Mouse (Mus musculus) megakaryocyte, embryonic 14.5 days (primary cell): ENCODE measurements at regions not wholly inside any gene's neighbourhood (a gene's known extent, or its start where the extent isn't known, plus 50 kb on each side); places are given as distances from the start of the nearest gene placed in this dataset.

Experiments
- FLI1 ChIP-seq: IDR thresholded peaks from 2 replicates; pipeline ENCODE4 v1.6.1; 2012; ENCODE audit warnings: low read length, inconsistent platforms, mixed read lengths
- GATA1 ChIP-seq: IDR thresholded peaks from 3 replicates; pipeline ENCODE4 v1.6.1; 2012; ENCODE audit warnings: mixed read lengths, low read length, inconsistent platforms, borderline replicate concordance

GRCm38 (mm10) chr3:39202662-39203061, 315.9 kb downstream of the Fat4 start:
- TF ChIP-seq GATA1 (no peak), FLI1 (no peak)
